Mouse (Mus musculus) forebrain, embryonic 14.5 days (tissue): ENCODE measurements around the gene Slc38a9. TPM values are rescaled to one million over a fixed set of nuclear protein-coding genes. Genes with fewer than 3 reads are reported as not detected.
A peak's percentile ranks its signal among the peaks of the same experiment; 100 is the strongest.

Experiments
- ATAC-seq: fragments of 200-750 bp; cut with Nextera tagmentation; 2 replicates; pipeline ENCODE4 v1.8.0; 2017; ENCODE audit warnings: mild to moderate bottlenecking, moderate library complexity
- DNase-seq: peaks from one replicate; pipeline ENCODE4 v3.0.0-alpha.2; 2015; ENCODE audit warnings: low spot score
- H3K27ac ChIP-seq: fragments of 300-500 bp; sonication (generic); 2 replicates; pipeline ENCODE4 v1.5.1; 2014; ENCODE audit warnings: low read depth, mild to moderate bottlenecking, control low read depth, low read length, moderate library complexity
- H3K27me3 ChIP-seq: fragments of 300-500 bp; sonication (generic); replicated peaks from 2 replicates; pipeline ENCODE4 v1.6.1; 2014; ENCODE audit warnings: low read length, control low read depth, mixed read lengths; ENCODE audit not compliant: control insufficient read depth, insufficient read depth
- H3K36me3 ChIP-seq: fragments of 300-500 bp; sonication (generic); 2 replicates; pipeline ENCODE4 v1.6.1; 2014; ENCODE audit warnings: low read length, control low read depth; ENCODE audit not compliant: control insufficient read depth, insufficient read depth
- H3K4me1 ChIP-seq: fragments of 300-500 bp; sonication (generic); 2 replicates; pipeline ENCODE4 v1.6.1; 2014; ENCODE audit warnings: antibody characterized with exemption, low read length, control low read depth; ENCODE audit not compliant: control insufficient read depth, insufficient read depth
- H3K4me2 ChIP-seq: fragments of 300-500 bp; sonication (generic); 2 replicates; pipeline ENCODE4 v1.6.1; 2014; ENCODE audit warnings: mild to moderate bottlenecking, control low read depth, low read length
- H3K4me3 ChIP-seq: fragments of 300-500 bp; sonication (generic); 2 replicates; pipeline ENCODE4 v1.5.1; 2014; ENCODE audit warnings: low read depth, low read length, control low read depth
- H3K9ac ChIP-seq: fragments of 300-500 bp; sonication (generic); 2 replicates; pipeline ENCODE4 v1.6.1; 2014; ENCODE audit warnings: mild to moderate bottlenecking, low read length, control low read depth, moderate library complexity
- H3K9me3 ChIP-seq: fragments of 300-500 bp; sonication (generic); replicated peaks from 2 replicates; pipeline ENCODE4 v1.6.1; 2016; ENCODE audit warnings: low read length, control low read depth, mixed read lengths; ENCODE audit not compliant: control insufficient read depth
- WGBS: fragments of 180-500 bp; shearing (Covaris S2); extraction: QIAGEN DNeasy Blood & Tissue Kit; methylation state at CpG from one replicate; pipeline ENCODE4 v1.1.7; 2014; 5-methylcytosine and 5-hydroxymethylcytosine counted together
- polyA plus RNA-seq: library from polyadenylated mRNA; unstranded; fragments of >200 nt; fragmentation: Nextera tagmentation; extraction: Ambion mirVana; gene quantifications from 2 replicates; pipeline ENCODE4 v1.2.1, GENCODE M21; 2014

Gene Slc38a9
- polyA plus RNA-seq, 1 experiment from 2014 or later, result 16.8 TPM

GRCm38 (mm10) chr13:112672797-112673196 is 12.2 kb downstream of the Slc38a9 start:
- 88% methylated on average over 6 of the region's 6 CpGs for WGBS
- no peak overlapping the region for H3K27ac ChIP-seq

GRCm38 (mm10) chr13:112673899-112674447 is 13.4 kb downstream of the Slc38a9 start:
- Histone ChIP-seq H3K4me2 (no peak overlapping the region), H3K9ac (no peak overlapping the region), H3K27me3 (no peaks in the 10 kb centered on the region), H3K9me3 (no peaks in the 10 kb centered on the region), H3K4me1 (no peaks in the 10 kb centered on the region), H3K27ac (no peak overlapping the region), H3K4me3 (no peak overlapping the region), H3K36me3 (peaks cover 14% of the 10 kb centered on the region; the same call in 1 of the 2 replicates)
- ATAC-seq, result peak; percentile 95
- 12% methylated on average over 9 of the region's 9 CpGs for WGBS
- DNase-seq, result peak; percentile 96

More at GRCm38 (mm10) chr13:112672797-112673196, 12.2 kb downstream of the Slc38a9 start:
- H3K9ac ChIP-seq, result no peak overlapping the region
- ATAC-seq (no peak), DNase-seq (no peak)
- H3K4me3 ChIP-seq, result no peak overlapping the region
- peaks cover 14% of the 10 kb centered on the region; the same call in 1 of the 2 replicates for H3K36me3 ChIP-seq
- H3K27me3 ChIP-seq, result no peaks in the 10 kb centered on the region
- H3K4me2 ChIP-seq, result no peak overlapping the region
- no peaks in the 10 kb centered on the region for H3K4me1 ChIP-seq
- H3K9me3 ChIP-seq, result no peaks in the 10 kb centered on the region

- 93% methylated on average over 4 of the region's 4 CpGs for WGBS
- H3K27ac ChIP-seq, result no peak overlapping the region
- H3K4me1 ChIP-seq, result no peaks in the 10 kb centered on the region
- no peak for ATAC-seq
- H3K27me3 ChIP-seq, result no peaks in the 10 kb centered on the region
- H3K9ac ChIP-seq, result no peak overlapping the region
- no peak for DNase-seq
- H3K36me3 ChIP-seq, result no peaks in the 10 kb centered on the region
- no peak overlapping the region for H3K4me3 ChIP-seq
- no peak overlapping the region for H3K4me2 ChIP-seq
- no peaks in the 10 kb centered on the region for H3K9me3 ChIP-seq
Measured at GRCm38 (mm10) chr13:112678154-112678553, 17.6 kb downstream of the Slc38a9 start.

- H3K4me2 ChIP-seq, result no peak overlapping the region
- no peak overlapping the region for H3K9ac ChIP-seq
- DNase-seq, result no peak
- 78% methylated on average over 2 of the region's 2 CpGs for WGBS
- no peak overlapping the region for H3K4me3 ChIP-seq
- H3K27ac ChIP-seq, result no peak overlapping the region
- H3K4me1 ChIP-seq, result no peaks in the 10 kb centered on the region
- no peaks in the 10 kb centered on the region for H3K27me3 ChIP-seq
- no peak for ATAC-seq
- no peaks in the 10 kb centered on the region for H3K36me3 ChIP-seq
- no peaks in the 10 kb centered on the region for H3K9me3 ChIP-seq
Measured at GRCm38 (mm10) chr13:112683312-112683711, 22.8 kb downstream of the Slc38a9 start.

- Histone ChIP-seq H3K27me3 (no peaks in the 10 kb centered on the region), H3K9ac (no peak overlapping the region), H3K4me1 (no peaks in the 10 kb centered on the region), H3K36me3 (no peaks in the 10 kb centered on the region), H3K27ac (no peak overlapping the region), H3K9me3 (no peaks in the 10 kb centered on the region), H3K4me3 (no peak overlapping the region), H3K4me2 (no peak overlapping the region)
- WGBS, result 86% methylated on average over 6 of the region's 6 CpGs
- no peak for DNase-seq
- no peak for ATAC-seq
Measured at GRCm38 (mm10) chr13:112683970-112684369, 23.4 kb downstream of the Slc38a9 start.

GRCm38 (mm10) chr13:112686155-112686554 is 25.6 kb downstream of the Slc38a9 start:
- H3K27me3 ChIP-seq, result no peaks in the 10 kb centered on the region
- DNase-seq, result no peak
- H3K9me3 ChIP-seq, result no peaks in the 10 kb centered on the region
- H3K9ac ChIP-seq, result no peak overlapping the region
- H3K4me3 ChIP-seq, result no peak overlapping the region
- H3K4me1 ChIP-seq, result no peaks in the 10 kb centered on the region
- no peak overlapping the region for H3K27ac ChIP-seq
- H3K4me2 ChIP-seq, result no peak overlapping the region
- ATAC-seq, result no peak
- 77% methylated on average over 2 of the region's 2 CpGs for WGBS
- no peaks in the 10 kb centered on the region for H3K36me3 ChIP-seq

GRCm38 (mm10) chr13:112692870-112693553 is 32.5 kb downstream of the Slc38a9 start:
- Histone ChIP-seq H3K9me3 (no peaks in the 10 kb centered on the region), H3K4me3 (no peak overlapping the region), H3K27me3 (no peaks in the 10 kb centered on the region), H3K36me3 (0 out of 2 replicates have a peak, but pooled peaks cover 5% of the 10 kb centered on the region), H3K4me2 (no peak overlapping the region), H3K9ac (no peak overlapping the region), H3K4me1 (no peaks in the 10 kb centered on the region), H3K27ac (no peak overlapping the region)
- WGBS, result 92% methylated on average over 10 of the region's 10 CpGs
- no peak for ATAC-seq
- DNase-seq, result no peak

GRCm38 (mm10) chr13:112695526-112696240 is 35.1 kb downstream of the Slc38a9 start:
- Histone ChIP-seq H3K9ac (no peak overlapping the region), H3K36me3 (0 out of 2 replicates have a peak, but pooled peaks cover 6% of the 10 kb centered on the region), H3K27me3 (no peaks in the 10 kb centered on the region), H3K4me2 (no peak overlapping the region), H3K27ac (no peak overlapping the region), H3K4me3 (no peak overlapping the region), H3K4me1 (no peaks in the 10 kb centered on the region), H3K9me3 (no peaks in the 10 kb centered on the region)
- ATAC-seq, result no peak
- WGBS, result 95% methylated on average over 8 of the region's 8 CpGs
- peak; percentile 8 for DNase-seq

GRCm38 (mm10) chr13:112701256-112701655 is 40.7 kb downstream of the Slc38a9 start:
- H3K27me3 ChIP-seq, result no peaks in the 10 kb centered on the region
- no peak for ATAC-seq
- no peak overlapping the region for H3K4me2 ChIP-seq
- H3K9ac ChIP-seq, result no peak overlapping the region
- DNase-seq, result no peak
- H3K36me3 ChIP-seq, result peaks cover 13% of the 10 kb centered on the region; the same call in 1 of the 2 replicates
- H3K27ac ChIP-seq, result no peak overlapping the region
- no peaks in the 10 kb centered on the region for H3K4me1 ChIP-seq
- no peaks in the 10 kb centered on the region for H3K9me3 ChIP-seq
- WGBS, result 92% methylated on average over 8 of the region's 8 CpGs
- no peak overlapping the region for H3K4me3 ChIP-seq
